Mouse (Mus musculus): ENCODE results near the gene Numbl.

DNA sequence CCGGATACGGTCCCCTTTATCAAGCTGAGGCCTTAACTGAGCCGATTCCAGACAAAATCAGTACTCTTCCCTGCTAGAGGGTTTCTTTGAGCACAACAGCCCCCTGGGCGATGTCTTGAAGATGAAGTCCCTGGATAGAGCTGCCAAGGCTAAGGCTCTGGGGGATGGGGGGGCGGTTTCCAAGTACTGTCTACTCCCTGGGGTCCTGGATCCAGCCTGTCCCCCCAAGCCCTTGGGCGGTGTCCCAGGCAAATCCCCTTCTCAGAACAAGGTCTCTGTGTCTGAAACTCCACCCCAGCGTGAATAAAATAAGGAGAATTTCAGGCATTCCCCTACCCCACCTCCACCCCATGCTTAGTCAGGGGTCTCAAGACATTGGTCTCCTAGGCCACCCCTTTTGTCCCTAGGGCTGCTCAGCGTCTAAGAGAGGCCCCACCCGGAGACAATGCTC lies 1.1 kb downstream of the Numbl start:
- no peak for TF ChIP-seq BHLHE40 (IDR thresholded peaks at IDR 0.05; ENCODE audit: low read depth, low read length)
- TF ChIP-seq GABPA (IDR thresholded peaks at IDR 0.05; ENCODE audit: insufficient replicate concordance, low read depth, low read length) = no peak
- TF ChIP-seq JUND (conservative IDR thresholded peaks at IDR 0.05; ENCODE audit: low read depth, low read length) = no peak
